Mouse (Mus musculus) embryo, embryonic 10 days (tissue): ENCODE data around the gene Tnp2.
"Not testable (repeated sequence)": the region's sequence is repeated elsewhere in the genome, so short reads cannot be mapped to it uniquely, and the experiment has no call there.

ENCODE experiments used
- DNase-seq: peaks from one replicate; pipeline ENCODE4 v3.0.0-alpha.2; 2015; ENCODE audit warnings: low spot score

Tnp2 gene

DNA sequence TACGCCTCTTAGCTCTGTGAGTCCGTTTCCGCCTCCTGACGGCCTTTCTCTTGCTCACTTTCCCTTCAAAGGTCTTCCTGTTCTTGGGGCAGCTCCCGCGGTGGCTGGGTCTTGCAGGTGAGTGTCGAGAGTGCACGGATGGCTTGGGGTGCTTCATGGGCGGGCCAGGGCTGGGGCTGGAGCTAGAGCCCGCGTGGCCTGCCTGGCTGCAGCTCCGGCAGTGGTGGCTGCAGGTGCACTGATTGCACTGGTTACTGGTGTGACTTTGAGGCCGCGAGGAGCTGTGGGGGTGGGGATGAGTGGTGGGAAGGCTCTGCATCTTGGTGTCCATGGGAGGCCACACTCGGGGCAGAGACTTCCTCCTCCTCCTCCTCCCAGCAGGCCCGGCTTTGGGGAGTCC is at the start of gene Tnp2:
TSS of gene Tnp2 (minus strand) at position 390 of the 400 bp plus-strand sequence.
- no peak for DNase-seq

DNA sequence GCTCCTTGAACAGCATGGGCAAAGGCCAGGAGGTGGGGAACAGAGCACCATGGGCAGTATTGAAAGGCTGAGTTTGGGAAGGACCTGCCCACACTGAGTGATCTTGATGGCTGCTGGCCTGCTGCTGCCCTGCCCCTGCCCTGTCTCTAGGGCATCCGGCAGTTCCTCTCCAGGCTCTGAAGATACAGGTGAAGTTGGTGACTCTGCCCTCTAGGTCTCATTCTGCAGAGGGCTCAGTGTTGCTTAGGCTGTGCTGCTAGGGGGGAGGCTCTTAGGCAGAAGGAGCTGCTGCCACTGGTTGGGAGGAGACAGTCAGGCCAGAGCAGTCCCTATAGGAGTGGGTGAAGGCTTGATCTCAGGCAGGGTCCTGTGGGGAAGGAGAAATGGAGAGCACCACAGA is 49.4 kb upstream of the Tnp2 start:
- no peak for DNase-seq

DNA sequence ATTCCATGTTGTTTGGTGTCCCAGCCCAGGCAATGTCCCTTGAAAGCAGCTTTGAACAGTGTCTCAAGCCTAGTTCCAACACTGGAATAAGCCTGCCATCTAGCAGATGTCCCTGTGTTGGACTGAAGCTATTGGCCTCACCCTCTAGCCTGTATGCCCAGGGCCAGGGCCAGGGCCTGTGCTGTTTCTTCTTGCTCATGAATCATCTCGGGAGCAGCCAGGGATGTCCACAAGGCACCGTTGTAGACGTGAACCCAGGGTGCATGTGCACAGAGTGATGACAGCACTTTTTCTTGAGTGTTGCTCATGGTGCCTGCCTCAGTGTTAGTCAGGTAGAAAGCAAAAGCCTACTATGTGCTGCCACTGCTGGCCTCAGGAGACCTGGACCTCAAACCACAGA is 48.8 kb upstream of the Tnp2 start:
- no peak for DNase-seq

DNA sequence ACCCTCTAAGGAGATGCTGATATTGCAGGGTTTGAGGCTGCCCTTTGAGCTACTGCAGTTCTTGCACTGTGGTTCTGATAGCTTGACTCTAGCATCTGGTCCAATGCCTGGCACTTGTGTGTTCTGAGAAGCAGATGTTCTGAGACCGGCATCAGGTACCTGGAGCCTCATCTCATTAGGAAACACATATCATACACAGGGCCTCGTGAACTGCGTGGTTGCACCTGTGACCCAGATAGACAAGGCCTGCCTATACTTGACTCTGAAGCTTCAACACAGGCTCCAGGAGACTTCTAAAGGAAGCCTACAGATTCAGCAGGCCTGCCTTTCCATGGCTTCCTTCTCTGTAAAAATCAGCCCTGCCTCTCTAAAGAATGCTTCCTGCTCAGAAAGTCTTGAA is 47.9 kb upstream of the Tnp2 start:
- DNase-seq, result no peak

DNA sequence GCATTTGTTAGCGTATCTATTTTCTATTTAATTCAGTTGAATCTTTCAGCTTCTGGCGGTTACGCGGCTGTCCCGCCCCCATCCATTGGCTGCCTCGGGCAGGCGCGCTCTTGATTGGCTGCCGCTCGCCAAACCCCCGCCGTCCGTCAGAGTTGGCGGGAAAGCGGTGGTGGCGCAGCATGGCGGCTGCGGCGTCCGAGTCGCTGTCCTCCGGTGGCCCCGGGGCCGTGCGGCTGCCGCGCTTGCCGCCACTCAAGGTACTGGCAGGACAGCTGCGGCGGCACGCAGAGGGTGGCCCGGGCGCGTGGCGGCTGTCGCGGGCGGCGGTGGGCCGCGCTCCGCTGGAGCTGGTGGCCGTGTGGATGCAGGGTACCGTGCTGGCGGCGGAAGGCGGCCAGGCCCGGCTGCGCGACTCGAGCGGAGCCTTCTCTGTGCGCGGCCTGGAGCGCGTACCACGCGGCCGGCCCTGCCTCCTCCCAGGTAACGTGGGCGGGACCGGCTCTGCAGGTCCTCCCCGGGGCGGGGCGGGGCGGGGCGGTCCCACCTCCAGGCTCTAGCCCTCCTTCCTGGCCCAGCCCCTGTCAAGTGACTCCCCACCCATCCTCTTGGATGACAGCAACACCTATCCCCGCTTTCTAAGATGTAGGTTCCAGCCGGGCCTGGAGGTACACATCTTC is 46.6 kb upstream of the Tnp2 start, which contains the start of gene Rmi2:
TSS of gene Rmi2 (plus strand) at position 149 of the 677 bp plus-strand sequence.
- DNase-seq, result peak; percentile 95

DNA sequence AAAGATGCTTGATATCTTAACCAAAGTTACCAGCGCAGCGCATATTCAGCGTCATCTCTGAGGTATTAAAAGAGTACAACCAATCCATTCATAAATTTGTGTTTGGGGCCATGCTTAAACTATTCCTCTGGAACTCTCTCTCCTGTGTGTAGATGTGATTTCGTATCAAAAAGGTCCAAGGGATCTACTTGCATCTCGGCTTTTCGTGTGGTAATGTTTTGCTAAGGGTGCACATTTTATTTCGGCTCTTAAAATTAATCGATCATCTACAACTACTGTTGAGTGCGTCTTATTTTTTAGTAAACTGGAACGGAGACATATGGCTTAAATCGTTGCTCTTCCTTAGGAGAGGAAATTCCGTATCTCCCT is 46.1 kb upstream of the Tnp2 start:
- DNase-seq, result peak; percentile 22

DNA sequence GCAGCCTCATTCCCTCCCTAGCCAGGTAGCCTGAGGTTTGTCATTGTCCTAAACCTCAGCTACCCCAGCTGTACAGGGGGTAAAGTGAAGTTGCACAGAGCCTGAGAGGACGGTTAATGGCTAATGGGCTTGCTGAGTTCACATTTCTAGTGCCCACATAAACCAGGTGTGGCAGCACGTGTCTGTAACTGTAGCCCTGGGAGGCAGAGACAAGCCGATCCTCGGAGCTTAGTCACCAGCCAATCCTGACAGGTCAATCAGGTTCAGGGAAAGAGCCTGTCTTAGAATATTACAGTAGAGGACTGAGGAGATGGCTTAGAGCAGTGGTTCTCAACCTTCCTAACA is 40.0 kb upstream of the Tnp2 start:
- DNase-seq, result no peak

DNA sequence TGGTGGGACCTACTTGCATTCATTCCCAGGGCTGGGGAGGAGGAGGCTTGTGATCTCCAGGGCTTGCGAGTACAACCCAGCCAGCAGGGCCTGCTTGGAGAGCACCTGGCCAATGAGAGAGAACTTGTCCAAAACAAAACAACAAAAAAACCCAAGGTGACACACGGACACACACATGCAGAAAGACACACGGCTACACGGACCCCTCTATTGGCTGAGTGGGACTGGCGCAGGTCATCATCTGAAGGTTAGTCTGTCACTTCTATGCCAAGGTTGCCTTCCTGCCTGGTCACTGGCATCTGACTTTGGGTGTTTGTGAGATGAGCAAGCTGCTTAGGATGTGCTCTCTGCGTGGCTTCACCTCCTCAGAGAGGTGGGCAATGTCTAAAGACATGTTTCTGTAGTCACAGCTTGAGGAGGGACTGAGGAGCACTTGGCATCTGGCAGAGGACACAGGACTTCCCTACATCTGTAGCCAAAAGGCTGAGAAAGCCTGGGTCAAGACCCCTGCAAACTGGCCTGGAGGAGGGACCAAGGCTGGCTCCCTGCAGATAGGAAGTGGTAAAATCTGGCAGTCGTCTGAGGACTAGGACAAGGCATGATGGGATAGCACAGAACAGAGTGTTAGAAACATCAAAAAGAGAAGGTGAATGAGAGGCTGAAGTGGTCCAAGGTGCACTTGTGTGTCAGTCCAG is 39.5 kb upstream of the Tnp2 start:
- DNase-seq, result no peak

DNA sequence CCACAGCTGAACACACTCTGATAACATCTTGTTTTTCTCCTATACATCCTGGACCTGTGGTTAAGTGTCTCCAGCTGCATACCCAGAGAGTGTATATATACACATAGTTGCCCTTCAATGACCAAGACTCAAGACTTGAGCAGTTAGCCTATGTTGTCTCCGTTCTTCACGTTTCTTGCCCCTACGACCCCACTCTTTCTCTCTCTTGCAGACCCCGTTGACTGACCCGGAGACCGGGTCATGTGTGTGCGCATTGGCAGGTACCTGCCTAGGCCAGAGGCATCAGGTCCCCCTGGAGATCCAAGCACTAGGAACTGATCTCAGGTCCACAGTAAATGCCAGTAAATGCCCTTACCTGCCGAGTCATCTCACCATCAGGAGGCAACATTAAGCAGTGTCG is 38.8 kb upstream of the Tnp2 start:
- no peak for DNase-seq

DNA sequence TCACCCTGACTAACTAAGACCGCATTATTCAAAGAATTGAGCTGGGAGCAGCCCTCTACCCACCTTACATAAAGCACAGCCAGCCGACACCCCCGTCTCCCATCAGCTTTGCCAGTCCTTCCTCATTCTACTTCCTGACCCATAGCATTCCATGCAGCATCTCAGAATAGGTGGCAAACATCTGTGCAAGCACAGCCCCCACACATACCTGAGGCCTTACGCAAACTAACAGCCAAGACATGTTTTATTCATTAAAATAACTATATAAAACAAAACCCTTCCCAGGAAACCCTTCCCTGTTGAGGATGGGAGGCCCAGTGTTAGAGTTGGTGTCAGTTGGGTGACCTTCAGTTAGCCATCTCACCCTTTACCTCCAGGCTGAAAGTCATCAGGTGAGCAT is 37.4 kb upstream of the Tnp2 start:
- DNase-seq, result no peak

DNA sequence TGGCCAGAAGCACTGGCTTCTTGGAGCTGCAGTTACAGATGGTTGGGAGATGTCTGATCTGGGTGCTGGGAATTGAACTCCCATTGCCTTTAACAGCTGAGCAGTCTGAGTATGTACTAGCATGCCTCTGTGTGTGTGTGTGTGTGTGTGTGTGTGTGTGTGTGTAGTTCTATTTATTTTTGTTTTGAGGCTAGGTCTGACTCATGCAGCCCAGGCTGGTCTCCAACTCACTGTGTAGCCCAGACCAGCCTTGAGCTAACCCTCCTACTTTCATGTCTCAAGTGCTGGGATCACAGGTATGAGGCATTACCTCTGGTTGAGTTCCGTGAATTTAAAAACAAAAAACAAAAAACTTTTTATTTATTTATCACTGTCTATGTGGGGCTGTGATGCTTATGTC is 36.1 kb upstream of the Tnp2 start:
- DNase-seq, result no peak

DNA sequence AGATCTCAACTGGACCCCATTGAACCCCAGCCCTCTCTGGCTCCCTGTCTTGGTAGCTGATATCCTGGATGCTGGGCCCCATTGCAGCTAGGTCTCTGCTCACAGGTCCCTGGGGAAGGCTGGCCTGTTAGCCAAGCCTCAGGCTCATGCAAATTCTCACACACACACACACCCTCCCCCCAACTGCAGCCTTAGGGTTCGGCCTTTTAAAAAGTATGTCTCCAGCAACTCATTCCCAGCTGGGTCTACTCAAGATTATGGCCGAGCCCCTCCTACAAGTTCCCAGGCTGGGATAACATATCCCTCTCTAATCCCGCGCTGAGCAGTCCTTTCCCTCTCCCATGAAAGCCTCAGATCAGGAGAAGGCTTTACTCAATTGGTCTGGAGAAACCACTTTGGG is 32.9 kb upstream of the Tnp2 start:
- no peak for DNase-seq

DNA sequence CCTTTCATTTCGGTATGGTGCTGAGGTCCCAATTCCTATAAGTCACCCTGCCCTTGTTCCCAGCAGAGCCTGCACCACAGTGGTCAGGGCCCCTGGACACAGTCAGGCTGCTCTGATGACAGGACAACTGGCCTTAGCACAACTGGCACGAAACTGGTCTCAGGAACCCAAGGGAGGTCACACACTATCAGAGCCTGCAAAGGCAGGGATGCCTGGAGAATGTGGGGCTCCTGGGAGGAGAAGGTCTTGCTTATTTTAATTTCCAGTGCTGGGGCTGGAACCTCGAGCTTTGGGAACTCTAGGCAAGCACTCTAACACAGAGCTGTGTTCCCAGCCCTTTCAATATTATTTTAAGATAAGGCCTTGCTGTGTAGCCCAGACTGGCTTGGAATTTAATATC is 31.5 kb upstream of the Tnp2 start:
- no peak for DNase-seq

DNA sequence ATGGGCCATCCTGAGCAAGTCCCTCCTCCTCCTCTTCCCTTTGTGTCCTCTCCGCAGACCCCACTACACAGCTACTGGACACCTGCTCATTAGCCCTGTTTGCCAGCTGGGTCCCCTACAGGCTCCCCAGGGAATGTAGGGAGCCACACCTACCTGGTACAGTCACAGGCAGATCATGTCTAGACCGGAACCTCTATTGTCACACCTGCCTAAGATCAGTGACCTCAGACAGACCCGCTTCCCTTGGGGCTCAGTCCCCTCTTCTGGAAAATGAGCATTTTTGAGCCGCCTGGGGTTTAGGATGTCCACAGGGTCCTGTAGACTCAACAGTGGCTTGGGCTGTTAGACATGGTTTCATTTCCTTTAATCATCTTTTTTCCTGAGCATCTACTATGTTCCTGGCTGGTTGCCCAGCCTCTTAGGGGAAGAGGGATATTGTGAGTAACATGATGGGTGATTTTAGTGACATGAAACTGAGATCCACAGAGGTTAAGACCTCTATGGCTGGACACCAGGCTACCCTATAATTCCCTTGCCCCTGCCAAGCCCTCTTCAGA is 30.2 kb upstream of the Tnp2 start:
- no peak for DNase-seq

DNA sequence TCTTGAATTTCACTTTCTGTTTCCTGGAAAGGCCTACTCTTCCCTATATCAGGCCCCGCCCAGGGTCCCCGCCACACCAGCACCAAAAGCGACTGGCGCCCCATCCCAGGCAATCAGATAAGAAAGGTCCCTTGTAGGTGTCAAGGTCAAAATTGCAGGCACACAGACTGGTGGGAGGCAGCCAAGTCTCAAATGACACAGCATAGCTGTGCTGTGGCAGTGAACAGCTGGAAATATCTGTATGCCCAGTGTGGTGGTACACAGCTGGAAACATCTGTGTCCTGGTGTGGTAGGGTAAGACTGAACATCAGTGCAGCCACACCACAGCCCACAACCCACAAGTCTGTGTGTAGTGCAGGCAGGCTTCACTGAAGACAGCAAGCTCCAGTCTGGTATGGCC is 26.4 kb upstream of the Tnp2 start:
- no peak for DNase-seq

DNA sequence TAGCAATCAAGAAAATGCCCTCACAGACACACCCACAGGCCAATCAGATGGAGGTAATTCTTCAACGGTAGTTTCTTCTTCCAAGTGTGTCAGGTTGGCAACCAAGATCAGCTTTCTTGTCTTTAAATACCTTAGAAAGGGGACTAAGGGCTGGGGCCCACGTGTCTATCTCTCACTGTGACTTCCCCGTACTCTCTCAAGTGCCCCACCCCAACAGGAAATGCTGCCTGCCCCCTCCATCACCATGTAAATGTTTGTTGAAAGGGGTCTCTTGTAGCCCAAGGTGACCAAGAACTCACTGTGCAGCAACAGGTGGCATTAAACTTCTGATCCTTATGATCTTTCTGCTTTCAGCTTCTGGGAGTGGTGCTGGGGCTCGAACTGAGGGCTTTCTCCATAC is 25.3 kb upstream of the Tnp2 start:
- no peak for DNase-seq

DNA sequence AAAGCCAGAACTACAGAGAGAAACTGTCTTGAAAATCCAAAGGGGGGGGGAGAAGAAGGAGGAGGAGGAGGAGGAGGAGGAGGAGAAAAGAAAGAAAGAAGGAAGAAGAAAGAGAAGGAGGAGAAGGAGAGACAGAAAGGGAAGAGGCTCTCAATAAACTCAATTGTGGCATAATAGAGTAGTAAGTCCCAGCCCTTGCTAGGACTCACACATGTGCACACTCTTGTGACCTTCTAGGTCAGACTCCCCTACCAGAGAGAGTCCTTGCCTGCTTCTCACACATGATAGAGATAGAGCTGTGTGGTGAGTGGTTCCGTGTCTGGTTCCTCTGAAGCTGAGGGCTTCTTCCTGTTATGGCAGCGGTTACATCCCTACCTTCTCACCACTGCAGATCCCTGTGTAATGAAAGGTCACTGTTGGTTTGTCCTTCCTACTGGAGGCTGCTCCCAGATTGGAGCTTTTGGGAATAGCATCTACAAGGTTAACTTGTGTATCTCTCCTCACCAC is 24.5 kb upstream of the Tnp2 start, which contains the start of gene Gm11172:
TSS of gene Gm11172 (plus strand) at position 51 of the 507 bp plus-strand sequence.
- no peak for DNase-seq

DNA sequence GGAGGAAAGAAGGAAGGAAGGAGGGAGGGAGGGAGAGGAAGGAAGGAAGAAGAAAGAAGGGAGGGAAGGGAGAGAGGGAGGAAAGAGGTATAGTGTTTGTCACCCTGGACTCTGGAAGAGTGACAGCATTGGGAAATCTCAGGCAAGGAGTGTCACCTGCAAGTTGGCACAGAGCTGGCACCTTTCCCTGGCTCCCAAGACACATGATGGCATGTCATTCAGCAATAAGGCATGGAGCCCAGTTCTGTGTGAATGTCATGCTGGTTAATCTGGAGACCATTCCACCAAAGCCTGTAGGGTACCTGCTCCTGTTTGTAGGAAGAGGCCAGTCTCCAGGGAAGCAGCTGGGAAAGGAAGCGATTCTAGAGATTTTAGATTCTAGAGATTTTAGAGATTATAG is 21.9 kb upstream of the Tnp2 start:
- no peak for DNase-seq

DNA sequence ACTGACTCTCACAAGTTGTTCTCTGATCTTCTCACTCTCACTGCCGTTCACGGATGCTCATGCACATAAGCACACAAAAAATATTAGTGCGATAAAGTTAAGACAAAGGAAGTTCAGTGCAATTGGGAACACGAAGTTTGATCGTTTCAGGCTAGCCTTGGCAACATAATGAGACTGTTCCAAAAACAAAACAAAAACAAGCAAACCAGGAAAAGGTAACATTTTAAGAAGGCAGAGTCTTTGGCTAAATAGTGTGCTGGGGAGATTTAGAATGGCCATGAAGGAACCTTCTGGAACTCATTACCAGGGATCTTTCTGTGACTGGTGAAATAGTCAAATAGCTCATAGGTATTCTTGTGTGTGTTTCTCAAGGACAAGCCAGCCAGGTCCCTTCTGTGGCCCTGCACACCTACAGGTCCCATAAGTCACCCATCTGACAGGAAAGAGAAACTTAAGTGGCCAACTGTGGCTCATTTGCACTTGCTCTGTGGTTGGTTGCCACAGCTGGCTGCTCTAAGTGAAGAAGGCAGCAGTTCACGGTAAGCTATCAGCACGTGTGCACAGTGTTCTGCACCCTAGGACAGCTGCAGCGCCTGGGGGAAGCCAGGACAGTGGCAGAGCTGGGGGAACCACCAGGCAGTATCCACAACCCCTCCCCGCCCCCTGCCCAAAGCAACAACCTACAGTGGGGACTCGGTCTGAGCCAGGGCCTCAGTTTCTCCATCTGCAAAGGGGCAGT is 17.5 kb upstream of the Tnp2 start, which contains the start of gene Prm1:
TSS of gene Prm1 (minus strand) at position 51 of the 739 bp plus-strand sequence.
- DNase-seq, result no peak

DNA sequence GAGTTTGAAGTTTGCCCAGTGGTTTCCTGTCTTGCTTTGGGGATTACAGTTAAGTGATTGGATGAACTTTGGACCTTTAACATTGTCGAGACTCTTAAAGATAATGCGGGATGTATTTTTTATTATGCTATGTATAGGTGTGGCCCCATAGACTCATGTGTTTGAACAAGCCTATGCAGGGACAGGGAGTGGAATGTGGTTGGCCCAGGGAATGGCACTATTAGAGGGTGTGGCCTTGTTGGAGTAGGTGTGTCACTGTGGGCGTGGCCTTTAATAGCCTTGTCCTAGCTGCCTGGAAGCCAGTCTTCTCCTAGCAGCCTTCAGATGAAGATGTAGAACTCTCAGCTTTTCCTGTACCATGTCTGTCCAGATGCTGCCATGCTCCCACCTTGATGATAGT is 14.0 kb upstream of the Tnp2 start:
- DNase-seq, result not testable (repeated sequence)

DNA sequence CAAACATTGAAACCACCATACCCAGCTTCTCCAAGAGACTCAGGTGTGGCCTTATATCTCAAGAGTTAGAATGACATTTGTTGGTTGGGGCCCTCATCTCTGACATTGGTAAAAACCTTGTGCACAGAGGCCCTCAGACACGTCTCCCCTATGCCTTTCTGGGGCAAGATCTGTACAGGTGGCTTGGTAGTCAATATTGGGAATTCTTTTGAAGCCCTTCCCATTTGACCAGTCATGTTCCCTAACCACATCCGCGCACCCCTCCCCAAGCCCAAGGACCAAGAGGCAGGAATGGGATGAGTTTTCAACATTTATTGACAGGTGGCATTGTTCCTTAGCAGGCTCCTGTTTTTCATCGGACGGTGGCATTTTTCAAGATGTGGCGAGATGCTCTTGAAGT is 7.6 kb upstream of the Tnp2 start, which contains the start of gene Prm2:
TSS of gene Prm2 (minus strand) at position 101 of the 400 bp plus-strand sequence.
- no peak for DNase-seq

DNA sequence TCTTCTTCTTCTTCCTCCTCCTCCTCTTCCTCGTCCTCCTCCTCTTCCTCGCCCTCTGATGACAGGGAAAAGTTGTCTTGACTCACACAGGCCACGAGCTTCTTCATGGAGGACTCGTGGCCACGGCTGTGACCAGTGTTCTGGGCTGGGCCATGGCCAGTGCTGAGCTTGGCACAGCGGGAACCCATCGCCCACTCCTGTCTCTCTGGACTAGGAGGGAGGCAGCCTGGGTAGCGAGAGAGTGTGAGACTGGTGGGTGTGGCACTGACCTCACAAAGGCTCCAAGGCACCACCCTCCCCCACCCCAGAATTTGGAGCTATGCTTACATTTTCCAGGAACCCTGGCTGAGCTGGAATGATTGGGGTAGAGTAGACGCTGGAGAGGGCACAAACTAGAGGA is 2.2 kb upstream of the Tnp2 start, which contains the start of gene Prm3:
TSS of gene Prm3 (minus strand) at position 213 of the 400 bp plus-strand sequence.
- DNase-seq, result no peak
